Mouse (Mus musculus): ENCODE data around the gene Hmgn3. TPM values are rescaled to one million over a fixed set of nuclear protein-coding genes. Genes with fewer than 3 reads are reported as not detected.
"Not testable (repeated sequence)": the region's sequence is repeated elsewhere in the genome, so short reads cannot be mapped to it uniquely, and the experiment has no call there.

Gene Hmgn3
- 10 to 100 TPM; 40.8 to 41.0 TPM for total RNA-seq (2021)
- long read RNA-seq, experiment 1, transcript Hmgn3-203 (5 exons, 1,391 nt): minor isoform, 6 of 68 reads
- long read RNA-seq, experiment 1, transcript Hmgn3-202 (6 exons, 983 nt): minor isoform, 18 of 68 reads
- long read RNA-seq, experiment 1, transcript Hmgn3-201 (6 exons, 862 nt): major isoform, 26 of 68 reads
- long read RNA-seq, experiment 1, transcript Hmgn3-208 (2 exons, 560 nt): minor isoform, 5 of 68 reads
- long read RNA-seq, experiment 1, partial matches to known transcripts: 6 of 68 reads
- long read RNA-seq, experiment 1, other reads (novel, unspliced or antisense): 6 of 68 reads
- long read RNA-seq, experiment 2, transcript Hmgn3-201 (6 exons, 862 nt): major isoform, 15 of 58 reads
- long read RNA-seq, experiment 2, transcript Hmgn3-202 (6 exons, 983 nt): minor isoform, 13 of 58 reads
- long read RNA-seq, experiment 2, transcript Hmgn3-203 (5 exons, 1,391 nt): minor isoform, 12 of 58 reads
- long read RNA-seq, experiment 2, partial matches to known transcripts: 8 of 58 reads
- long read RNA-seq, experiment 2, other reads (novel, unspliced or antisense): 6 of 58 reads

GRCm38 (mm10) chr9:83146446-83147188 lies at the start of gene Hmgn3:
Gene Hmgn3, minus strand, starts transcription at chr9:83146685.
- peak; percentile 85 to 88 for DNase-seq (ENCODE audit: low spot score in 2 of 2)

DNA sequence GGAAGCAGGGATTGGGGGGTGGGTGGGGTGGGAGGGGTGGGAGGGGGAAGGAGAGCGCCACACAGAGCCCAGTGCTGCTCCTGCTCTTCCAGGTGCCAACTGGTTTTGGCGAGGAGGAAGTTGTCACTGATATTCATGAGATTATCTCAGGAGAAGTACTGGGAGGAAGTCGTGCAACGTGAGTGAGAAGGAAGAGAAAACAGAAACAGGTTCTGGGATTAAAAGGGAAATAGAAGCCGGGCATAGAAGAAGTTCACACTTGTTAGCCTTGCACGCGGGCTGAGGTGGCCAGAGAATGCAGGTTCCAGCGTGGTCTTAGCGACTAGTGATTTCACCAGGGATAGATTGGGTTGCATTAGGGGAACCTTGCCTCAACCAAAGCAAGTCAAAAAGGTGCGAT lies 49.3 kb upstream of the Hmgn3 start:
- DNase-seq (ENCODE audit: low spot score in 2 of 2): no peak

- no peak for DNase-seq (ENCODE audit: low spot score in 2 of 2)
Measured at GRCm38 (mm10) chr9:83195007-83195406, 48.5 kb upstream of the Hmgn3 start.

DNA sequence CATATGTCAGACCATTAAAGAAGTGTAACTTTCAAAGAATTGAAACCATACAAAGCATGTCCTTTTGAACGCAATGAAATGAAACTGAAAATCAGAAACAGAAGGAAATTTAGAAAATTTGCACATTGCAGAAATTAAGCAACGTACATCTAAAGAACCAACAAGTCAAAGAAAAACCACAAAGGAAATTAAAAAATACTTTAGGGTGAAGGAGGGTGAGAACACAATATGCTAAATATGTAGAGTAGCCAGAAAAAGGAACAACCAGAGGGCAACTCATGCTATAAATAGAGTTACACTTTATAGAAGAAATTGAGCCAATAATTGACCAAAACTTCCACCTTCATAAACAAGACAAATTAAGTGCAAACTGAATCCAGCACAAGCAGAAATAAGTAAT lies 41.3 kb upstream of the Hmgn3 start:
- DNase-seq (ENCODE audit: low spot score in 2 of 2): no peak

- peak; percentile 26 to 55 for DNase-seq (ENCODE audit: low spot score in 2 of 2)
Measured at GRCm38 (mm10) chr9:83145591-83146445, 667 bp downstream of the Hmgn3 start.

- DNase-seq (ENCODE audit: low spot score in 2 of 2): no peak
Measured at GRCm38 (mm10) chr9:83129831-83130230, 16.7 kb downstream of the Hmgn3 start.

DNA sequence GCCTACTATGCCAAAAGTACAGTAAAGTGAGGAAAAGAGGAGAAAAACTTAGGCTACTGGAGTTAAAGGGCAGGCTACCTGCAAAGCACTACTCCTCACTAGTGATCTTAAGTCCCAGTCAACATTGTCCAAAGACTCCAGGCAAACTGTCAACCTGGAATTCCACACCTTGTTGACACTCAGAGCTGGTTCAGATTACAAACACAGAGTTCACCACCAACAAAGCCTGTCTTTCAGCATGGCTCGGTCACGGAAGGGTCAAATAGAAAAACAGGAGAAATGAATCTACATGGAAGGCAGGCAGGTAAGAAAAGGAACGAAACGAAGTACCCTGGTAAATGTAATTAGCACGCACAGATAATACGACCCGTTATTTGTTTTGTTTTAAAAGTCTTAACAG lies 18.6 kb downstream of the Hmgn3 start:
- no peak for DNase-seq (ENCODE audit: low spot score in 2 of 2)

- DNase-seq (ENCODE audit: low spot score in 2 of 2): not testable (repeated sequence)
Measured at GRCm38 (mm10) chr9:83126482-83126881, 20.0 kb downstream of the Hmgn3 start.

- no peak for DNase-seq (ENCODE audit: low spot score in 2 of 2)
Measured at GRCm38 (mm10) chr9:83119211-83119610, 27.3 kb downstream of the Hmgn3 start.

- no peak for DNase-seq (ENCODE audit: low spot score in 2 of 2)
Measured at GRCm38 (mm10) chr9:83117486-83117885, 29.0 kb downstream of the Hmgn3 start.

- DNase-seq (ENCODE audit: low spot score in 2 of 2): no peak
Measured at GRCm38 (mm10) chr9:83116774-83117474, 29.6 kb downstream of the Hmgn3 start.

DNA sequence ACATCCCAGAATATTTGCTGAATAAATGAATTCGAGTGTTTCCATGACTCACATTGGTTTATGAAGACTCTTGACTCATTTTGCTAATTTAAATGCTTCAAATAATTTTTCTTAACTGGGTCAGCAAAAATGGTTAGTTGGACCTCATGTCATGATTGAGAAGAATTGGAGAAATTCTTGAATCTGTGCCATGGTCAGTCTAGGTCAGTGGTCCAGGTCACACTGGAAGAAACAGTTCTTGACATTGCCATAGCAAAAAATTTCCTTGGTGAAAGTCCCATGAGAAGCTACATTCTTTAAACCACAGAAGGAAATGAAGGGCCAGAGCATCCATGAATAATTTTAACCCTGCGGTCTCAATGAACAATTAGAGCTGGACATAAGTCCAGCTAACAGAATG lies 30.8 kb downstream of the Hmgn3 start:
- no peak for DNase-seq (ENCODE audit: low spot score in 2 of 2)

DNA sequence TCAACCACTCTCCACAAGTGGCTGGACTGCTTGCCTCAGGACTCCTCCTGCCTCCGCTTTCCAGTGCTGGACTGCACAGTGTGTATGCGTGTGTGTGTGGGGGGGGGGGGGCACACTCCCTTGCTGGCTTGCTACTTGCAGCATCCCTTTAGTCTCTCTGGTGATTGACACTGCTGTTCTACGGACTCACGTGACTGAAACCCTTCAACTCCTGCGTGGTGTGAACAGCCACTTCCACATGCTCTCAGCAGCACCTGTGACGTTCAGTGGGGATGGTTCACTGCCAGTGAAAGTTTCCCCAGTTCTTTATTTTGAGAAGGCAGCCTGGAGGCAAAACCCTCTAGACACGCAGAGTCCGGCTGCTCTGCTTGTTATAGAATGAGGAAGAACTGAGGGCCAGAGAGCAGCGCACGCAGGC lies 32.7 kb downstream of the Hmgn3 start:
- no peak for DNase-seq (ENCODE audit: low spot score in 2 of 2)

DNA sequence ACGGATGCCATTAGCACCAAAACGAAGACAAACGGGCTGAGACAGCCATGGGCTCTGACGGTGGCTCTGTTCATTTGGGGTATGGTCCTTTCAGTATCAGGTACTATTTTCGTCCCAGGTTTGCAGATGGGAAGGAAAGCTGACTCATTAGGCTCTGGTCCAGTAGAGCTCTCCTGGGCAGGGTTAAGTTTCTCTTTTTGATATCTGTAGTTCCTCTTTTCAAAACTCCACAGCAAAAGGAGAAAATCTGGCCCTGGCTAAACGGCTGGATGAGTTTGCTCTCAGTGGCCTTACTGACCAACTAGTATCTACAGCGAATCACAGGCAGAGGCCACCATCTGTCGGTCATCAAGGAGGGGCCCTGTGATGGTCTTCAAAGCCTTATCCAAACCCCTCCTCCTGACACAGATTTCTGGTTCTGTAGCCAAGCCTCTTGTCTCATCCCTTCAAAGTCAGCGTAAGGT lies 34.1 kb downstream of the Hmgn3 start:
- DNase-seq (ENCODE audit: low spot score in 2 of 2): no peak

DNA sequence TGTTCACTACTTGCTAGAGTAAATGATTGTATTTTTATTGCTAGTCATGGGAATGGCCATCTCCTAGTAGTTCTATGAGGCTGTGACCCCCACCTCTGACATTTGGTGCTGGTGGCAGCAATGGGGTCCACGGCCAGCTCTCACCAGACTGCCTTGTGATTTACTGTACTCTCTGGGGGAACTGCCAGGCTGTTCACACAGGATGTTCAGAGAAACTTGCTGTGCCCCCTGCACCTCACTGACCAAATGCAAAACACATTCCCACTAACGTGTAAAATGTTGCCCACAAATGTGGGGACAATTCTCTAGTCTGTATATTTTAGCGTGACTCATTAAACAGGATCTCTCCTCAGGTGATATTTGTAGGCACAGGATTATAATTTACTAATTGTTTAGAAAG lies 34.7 kb downstream of the Hmgn3 start:
- DNase-seq (ENCODE audit: low spot score in 2 of 2): no peak

DNA sequence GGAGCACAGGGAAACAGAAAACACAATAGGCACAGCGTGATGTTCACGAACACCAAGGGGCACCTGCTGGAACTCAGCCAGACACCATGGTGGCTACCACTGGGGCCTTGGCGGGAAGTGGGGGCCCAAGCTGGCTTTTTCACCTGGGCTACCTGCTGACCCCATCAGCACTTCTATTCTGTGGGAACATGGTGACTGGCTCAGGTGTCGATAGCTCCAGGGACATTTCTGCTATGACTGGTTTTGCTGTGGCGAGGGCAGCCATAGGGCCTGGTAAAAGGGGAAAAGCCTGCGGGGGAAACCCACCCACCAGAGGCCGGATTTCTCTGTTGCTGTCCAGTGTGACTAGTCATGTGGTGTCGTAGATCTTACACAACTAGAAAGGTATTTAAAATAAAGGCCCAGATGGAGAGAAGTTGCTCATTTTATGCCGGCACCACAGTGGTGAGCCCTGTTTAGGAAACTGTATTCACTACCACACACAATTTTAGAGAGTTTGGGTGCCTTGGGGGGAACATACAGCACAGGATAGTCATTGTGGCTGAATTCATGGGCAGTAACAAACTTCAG lies 35.3 kb downstream of the Hmgn3 start:
- no peak for DNase-seq (ENCODE audit: low spot score in 2 of 2)

- no peak for DNase-seq (ENCODE audit: low spot score in 2 of 2)
Measured at GRCm38 (mm10) chr9:83110406-83111116, 35.9 kb downstream of the Hmgn3 start.

- DNase-seq (ENCODE audit: low spot score in 2 of 2): no peak
Measured at GRCm38 (mm10) chr9:83109705-83110104, 36.8 kb downstream of the Hmgn3 start.

- DNase-seq (ENCODE audit: low spot score in 2 of 2): no peak
Measured at GRCm38 (mm10) chr9:83108821-83109220, 37.7 kb downstream of the Hmgn3 start.
